Mouse (Mus musculus) NIH3T3 (cell line): ENCODE data around the gene Abhd2.

Experiments used
- DNase-seq: peaks from one replicate; pipeline ENCODE4 v3.0.0-alpha.2; 2012; ENCODE audit warnings: low read depth

Gene Abhd2

GRCm38 (mm10) chr7:79293605-79294232, 20.7 kb downstream of the Abhd2 start:
- DNase-seq, result no peak

GRCm38 (mm10) chr7:79294449-79294980, 21.5 kb downstream of the Abhd2 start:
- DNase-seq, result no peak

- no peak for DNase-seq
Observed at GRCm38 (mm10) chr7:79295196-79295826, 22.3 kb downstream of the Abhd2 start.

- no peak for DNase-seq
Observed at GRCm38 (mm10) chr7:79298681-79299080, 25.7 kb downstream of the Abhd2 start.

- DNase-seq, result no peak
Observed at GRCm38 (mm10) chr7:79299548-79299947, 26.5 kb downstream of the Abhd2 start.

GRCm38 (mm10) chr7:79300432-79301151, 27.6 kb downstream of the Abhd2 start:
- DNase-seq, result no peak

- no peak for DNase-seq
Observed at GRCm38 (mm10) chr7:79302145-79302544, 29.1 kb downstream of the Abhd2 start.

GRCm38 (mm10) chr7:79302586-79302985, 29.6 kb downstream of the Abhd2 start:
- no peak for DNase-seq

- DNase-seq, result no peak
Observed at GRCm38 (mm10) chr7:79303183-79303761, 30.3 kb downstream of the Abhd2 start.

GRCm38 (mm10) chr7:79308455-79309030, 35.5 kb downstream of the Abhd2 start:
- peak; percentile 48 for DNase-seq

GRCm38 (mm10) chr7:79309247-79310190, 36.5 kb downstream of the Abhd2 start:
- no peak for DNase-seq

GRCm38 (mm10) chr7:79310191-79310555, 37.2 kb downstream of the Abhd2 start:
- no peak for DNase-seq

GRCm38 (mm10) chr7:79311420-79311988, 38.5 kb downstream of the Abhd2 start:
- no peak for DNase-seq

GRCm38 (mm10) chr7:79312246-79312645, 39.2 kb downstream of the Abhd2 start:
- DNase-seq, result no peak

GRCm38 (mm10) chr7:79313519-79314059, 40.6 kb downstream of the Abhd2 start:
- peak; percentile 27 for DNase-seq

GRCm38 (mm10) chr7:79314517-79314916, 41.5 kb downstream of the Abhd2 start:
- DNase-seq, result no peak

- no peak for DNase-seq
Observed at GRCm38 (mm10) chr7:79315149-79315548, 42.1 kb downstream of the Abhd2 start.

GRCm38 (mm10) chr7:79316069-79316695, 43.2 kb downstream of the Abhd2 start:
- DNase-seq, result no peak

GRCm38 (mm10) chr7:79317576-79317975, 44.6 kb downstream of the Abhd2 start:
- DNase-seq, result peak; percentile 69
